Mouse (Mus musculus) heart, adult 9 months (tissue): ENCODE data around the gene Ntf5.

Experiments
- DNase-seq, 2 experiments: peaks; one replicate each; pipeline ENCODE4 v3.0.0; 2022; ENCODE audit warnings: low spot score in 2 of 2

Gene Ntf5

GRCm38 (mm10) chr7:45435038-45435437 is 21.5 kb downstream of the Ntf5 start:
- no peak for DNase-seq

GRCm38 (mm10) chr7:45436444-45436843 is 22.9 kb downstream of the Ntf5 start:
- no peak for DNase-seq

- no peak for DNase-seq
These were observed 23.6 kb downstream of the Ntf5 start for GRCm38 (mm10) chr7:45437046-45437445.

GRCm38 (mm10) chr7:45437521-45438276 is 24.2 kb downstream of the Ntf5 start, which contains the start of gene Ruvbl2:
TSS of gene Ruvbl2 (minus strand) at chr7:45438096.
- no peak for DNase-seq

GRCm38 (mm10) chr7:45443526-45444420 is 30.3 kb downstream of the Ntf5 start:
- no peak for DNase-seq

GRCm38 (mm10) chr7:45446589-45446988 is 33.1 kb downstream of the Ntf5 start:
- DNase-seq, result no peak

GRCm38 (mm10) chr7:45447325-45447990 is 34.0 kb downstream of the Ntf5 start:
- no peak for DNase-seq

GRCm38 (mm10) chr7:45449974-45450373 is 36.5 kb downstream of the Ntf5 start:
- DNase-seq, result no peak

GRCm38 (mm10) chr7:45451344-45451982 is 38.0 kb downstream of the Ntf5 start:
- DNase-seq, result peak; percentile 74 to 76

- DNase-seq, result no peak
These were observed 41.5 kb downstream of the Ntf5 start for GRCm38 (mm10) chr7:45454971-45455370.

GRCm38 (mm10) chr7:45455932-45456696 is 42.6 kb downstream of the Ntf5 start:
- no peak for DNase-seq

GRCm38 (mm10) chr7:45456721-45457203 is 43.3 kb downstream of the Ntf5 start:
- no peak for DNase-seq

- DNase-seq, result peak; percentile 52 to 77
These were observed 43.9 kb downstream of the Ntf5 start for GRCm38 (mm10) chr7:45457204-45458060.

- peak; percentile 81 to 86 for DNase-seq
These were observed 45.5 kb downstream of the Ntf5 start for GRCm38 (mm10) chr7:45458748-45459563.

GRCm38 (mm10) chr7:45459564-45460140 is 46.2 kb downstream of the Ntf5 start, which contains the start of gene Ftl1:
TSS of gene Ftl1 (minus strand) at chr7:45459884.
- DNase-seq, result peak; percentile 99

GRCm38 (mm10) chr7:45460377-45460776 is 46.9 kb downstream of the Ntf5 start:
- no peak for DNase-seq

GRCm38 (mm10) chr7:45460860-45461314 is 47.4 kb downstream of the Ntf5 start:
- peak; percentile 73 to 81 for DNase-seq

GRCm38 (mm10) chr7:45461326-45461725 is 47.8 kb downstream of the Ntf5 start:
- no peak for DNase-seq
